Mouse (Mus musculus) kidney, adult 11 months (tissue): ENCODE data around the gene Ttbk1.
"Not testable (repeated sequence)": the region's sequence is repeated elsewhere in the genome, so short reads cannot be mapped to it uniquely, and the experiment has no call there.

Experiments used
- DNase-seq: peaks from one replicate; pipeline ENCODE4 v3.0.0; 2022

The Ttbk1 gene

GRCm38 (mm10) chr17:46487431-46487830 lies at the start of gene Ttbk1:
Ttbk1 (minus strand) TSS chr17:46487675.
- DNase-seq, result no peak

- peak; percentile 60 for DNase-seq
Observed at GRCm38 (mm10) chr17:46525579-46526307, 38.3 kb upstream of the Ttbk1 start.

- DNase-seq, result no peak
Observed at GRCm38 (mm10) chr17:46525065-46525464, 37.6 kb upstream of the Ttbk1 start.

- DNase-seq, result no peak
Observed at GRCm38 (mm10) chr17:46521963-46522668, 34.6 kb upstream of the Ttbk1 start.

GRCm38 (mm10) chr17:46521174-46521573 lies 33.7 kb upstream of the Ttbk1 start:
- DNase-seq, result no peak

GRCm38 (mm10) chr17:46520385-46520979 lies 33.0 kb upstream of the Ttbk1 start:
- DNase-seq, result no peak

- no peak for DNase-seq
Observed at GRCm38 (mm10) chr17:46519971-46520370, 32.5 kb upstream of the Ttbk1 start.

- no peak for DNase-seq
Observed at GRCm38 (mm10) chr17:46513329-46513728, 25.9 kb upstream of the Ttbk1 start.

- no peak for DNase-seq
Observed at GRCm38 (mm10) chr17:46511059-46511710, 23.7 kb upstream of the Ttbk1 start.

GRCm38 (mm10) chr17:46505617-46506016 lies 18.1 kb upstream of the Ttbk1 start:
- peak; percentile 84 for DNase-seq

GRCm38 (mm10) chr17:46503847-46504638 lies 16.6 kb upstream of the Ttbk1 start:
- DNase-seq, result peak; percentile 92

- peak; percentile 23 for DNase-seq
Observed at GRCm38 (mm10) chr17:46502775-46503174, 15.3 kb upstream of the Ttbk1 start.

GRCm38 (mm10) chr17:46497956-46498355 lies 10.5 kb upstream of the Ttbk1 start:
- DNase-seq, result peak; percentile 28

GRCm38 (mm10) chr17:46496623-46497434 lies 9.4 kb upstream of the Ttbk1 start, which contains the start of gene Dnph1:
Dnph1 (plus strand) TSS chr17:46496711.
- DNase-seq, result peak; percentile 87

- DNase-seq, result not testable (repeated sequence)
Observed at GRCm38 (mm10) chr17:46496081-46496480, 8.6 kb upstream of the Ttbk1 start.

GRCm38 (mm10) chr17:46495486-46495885 lies 8.0 kb upstream of the Ttbk1 start:
- no peak for DNase-seq

- no peak for DNase-seq
Observed at GRCm38 (mm10) chr17:46486995-46487394, 480 bp downstream of the Ttbk1 start.

- peak; percentile 24 for DNase-seq
Observed at GRCm38 (mm10) chr17:46484461-46484875, 3.0 kb downstream of the Ttbk1 start.

- peak; percentile 85 for DNase-seq
Observed at GRCm38 (mm10) chr17:46484021-46484431, 3.4 kb downstream of the Ttbk1 start.

GRCm38 (mm10) chr17:46483561-46484001 lies 3.9 kb downstream of the Ttbk1 start:
- DNase-seq, result peak; percentile 77

- no peak for DNase-seq
Observed at GRCm38 (mm10) chr17:46477286-46477685, 10.2 kb downstream of the Ttbk1 start.
